Mouse (Mus musculus) left cerebral cortex, adult 9 months (tissue): Measurements from ENCODE around the gene Stat5b.
"Not testable (repeated sequence)": the region's sequence is repeated elsewhere in the genome, so short reads cannot be mapped to it uniquely, and the experiment has no call there.

Experiments used
- DNase-seq, 2 experiments: peaks; one replicate each; pipeline ENCODE4 v3.0.0; 2022; ENCODE audit warnings: low spot score in 2 of 2

Gene Stat5b

DNA sequence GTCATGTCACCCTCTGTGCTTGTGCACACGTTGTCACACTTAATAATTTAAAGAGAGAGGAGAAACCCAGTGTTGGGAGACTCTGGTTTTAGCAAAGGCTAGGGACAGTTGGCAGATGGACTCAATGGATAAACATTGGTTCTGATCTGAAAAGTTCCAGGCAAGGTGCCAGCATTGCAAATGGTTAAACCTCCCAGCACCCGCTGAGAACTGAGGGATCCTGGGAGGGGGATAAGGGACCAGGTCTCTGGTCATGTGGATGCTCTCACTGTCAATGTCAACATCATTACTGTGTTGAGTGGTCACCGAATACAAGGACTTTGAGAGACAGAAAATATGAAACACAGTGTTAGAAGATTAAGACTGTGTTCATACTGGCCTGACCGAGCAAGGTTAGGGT, 33.7 kb downstream of the Stat5b start:
- DNase-seq: no peak

- DNase-seq: no peak
Observed at GRCm38 (mm10) chr11:100816342-100816741, 34.2 kb downstream of the Stat5b start.

DNA sequence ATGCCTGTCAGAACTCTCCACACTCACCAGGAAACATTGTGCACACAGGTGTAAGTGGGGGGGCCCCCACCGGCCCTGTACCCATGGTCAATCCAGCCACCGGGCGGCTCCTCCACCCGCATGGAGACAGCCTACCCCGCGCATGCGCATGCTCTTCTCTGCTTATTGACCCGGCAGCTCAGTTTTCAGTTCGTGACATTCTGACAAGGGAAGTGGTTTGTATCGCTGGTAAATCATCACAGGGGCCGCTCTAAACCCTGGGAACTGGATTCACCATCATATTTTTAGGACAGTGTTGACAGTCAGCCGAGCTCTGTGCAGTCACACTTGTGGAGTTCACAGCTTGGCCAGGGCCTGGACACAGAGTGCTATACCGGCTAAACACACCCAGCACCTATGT, 36.0 kb downstream of the Stat5b start:
- DNase-seq: no peak

GRCm38 (mm10) chr11:100811132-100811531, 39.4 kb downstream of the Stat5b start:
- DNase-seq: no peak

- DNase-seq: no peak
Observed at GRCm38 (mm10) chr11:100810516-100810915, 40.0 kb downstream of the Stat5b start.

GRCm38 (mm10) chr11:100806380-100807305, 43.9 kb downstream of the Stat5b start:
- DNase-seq: no peak

DNA sequence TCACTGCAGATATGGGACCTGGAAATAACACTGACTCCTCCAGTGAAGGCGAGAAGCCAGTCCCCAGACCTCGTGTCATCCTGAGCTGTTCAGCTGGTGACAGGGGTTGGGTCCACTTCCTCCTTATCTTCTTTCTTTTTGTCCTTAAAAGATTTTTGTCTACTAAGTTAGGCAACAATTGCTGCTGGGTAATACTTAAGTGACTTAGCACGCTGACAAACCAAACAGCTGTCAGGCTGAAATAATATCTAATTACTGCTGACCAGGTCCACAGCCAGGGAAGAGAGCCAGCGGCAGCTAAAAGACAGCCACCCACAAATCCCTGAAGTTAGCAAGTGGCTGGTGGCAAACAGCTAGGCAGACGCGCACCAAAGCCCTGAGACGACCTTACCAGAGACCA, 45.0 kb downstream of the Stat5b start:
- no peak for DNase-seq

DNA sequence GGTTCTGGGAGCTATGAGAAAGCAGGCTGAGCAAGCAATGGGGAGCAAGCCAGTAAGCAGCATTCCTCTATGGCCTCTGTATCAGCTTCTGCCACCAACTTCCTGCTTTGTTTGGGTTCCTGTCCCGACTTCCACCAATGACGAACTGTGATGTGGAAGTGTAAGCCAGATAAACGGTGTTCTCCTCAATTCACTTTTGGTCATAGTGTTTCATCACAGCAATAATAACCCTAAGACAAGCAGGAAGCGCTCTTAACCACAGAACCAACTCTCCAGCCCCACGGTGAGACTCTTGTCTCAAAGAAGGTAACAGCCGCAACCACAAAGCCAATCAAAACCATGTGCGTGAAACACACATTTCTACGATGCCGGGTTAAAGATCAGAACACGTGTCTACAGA, 46.1 kb downstream of the Stat5b start:
- DNase-seq: no peak

GRCm38 (mm10) chr11:100799426-100799825, 51.1 kb downstream of the Stat5b start:
- DNase-seq: no peak

GRCm38 (mm10) chr11:100796585-100796984, 53.9 kb downstream of the Stat5b start:
- no peak for DNase-seq

DNA sequence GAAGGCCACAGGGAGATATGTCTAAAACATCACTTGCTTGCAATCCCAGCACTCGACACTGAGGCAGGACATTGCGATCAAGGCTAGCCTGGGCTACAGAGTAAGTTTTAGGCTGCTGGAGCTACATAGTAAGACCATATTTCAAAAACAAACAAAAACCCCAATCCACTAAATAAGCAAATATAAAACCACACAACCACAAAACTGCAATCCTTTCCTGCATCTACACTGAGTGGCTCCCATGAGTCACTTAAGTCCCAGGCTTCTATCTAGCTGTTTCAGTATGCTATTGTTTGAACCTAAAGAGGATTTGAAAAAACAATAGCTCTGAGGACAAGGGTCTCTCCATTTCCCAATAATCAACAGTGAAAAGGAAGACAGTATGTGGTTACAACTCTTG, 55.1 kb downstream of the Stat5b start:
- no peak for DNase-seq

DNA sequence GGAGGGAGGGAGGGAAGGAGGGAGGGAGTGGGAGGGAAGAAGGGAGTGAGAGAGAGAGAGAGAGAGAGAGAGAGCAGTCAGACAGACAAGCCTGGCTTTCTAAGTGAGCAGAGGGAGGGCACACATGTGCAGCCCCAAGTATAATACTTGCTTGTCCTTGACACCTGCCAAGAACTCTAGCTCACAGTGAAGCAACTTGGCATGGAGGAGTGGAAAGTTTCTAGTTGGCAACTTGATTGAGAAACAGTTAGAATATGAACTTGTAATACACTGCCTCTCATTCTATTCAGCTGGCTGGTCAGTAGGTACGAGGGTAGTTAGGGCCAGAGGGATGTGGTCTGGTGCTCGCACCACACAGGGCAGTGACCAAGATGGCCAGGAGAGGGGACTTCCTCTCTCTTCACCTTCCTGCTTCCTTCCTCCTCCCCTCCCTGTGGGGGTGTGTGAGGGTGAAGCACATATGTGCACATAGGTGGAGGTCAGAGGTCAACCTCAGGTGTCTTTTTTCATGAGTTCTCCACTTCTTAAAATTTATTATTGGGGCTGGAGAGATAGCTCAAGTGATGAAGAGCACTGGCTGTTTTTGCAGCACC, 59.0 kb downstream of the Stat5b start:
- DNase-seq: no peak

DNA sequence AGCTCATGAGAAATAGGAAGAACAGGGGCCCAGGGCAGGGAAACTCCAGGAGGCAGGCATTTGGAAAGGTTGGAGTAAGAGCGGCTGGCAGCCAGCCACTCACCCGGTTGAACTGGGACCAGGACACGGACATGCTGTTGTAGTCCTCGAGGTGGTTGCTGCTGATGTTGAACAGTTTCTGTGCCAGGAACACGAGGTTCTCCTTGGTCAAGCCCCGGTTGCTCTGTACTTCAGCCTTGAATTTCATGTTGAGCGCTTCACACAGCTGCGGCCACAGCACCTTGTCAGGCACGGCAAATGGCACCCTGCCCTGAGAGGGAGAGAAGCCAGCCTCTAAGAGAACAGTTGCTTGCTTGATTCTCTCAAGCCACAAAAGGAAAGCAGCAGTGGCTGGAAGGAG, 59.9 kb downstream of the Stat5b start:
- DNase-seq: not testable (repeated sequence)

- DNase-seq: no peak
Observed at GRCm38 (mm10) chr11:100789702-100790101, 60.8 kb downstream of the Stat5b start.

DNA sequence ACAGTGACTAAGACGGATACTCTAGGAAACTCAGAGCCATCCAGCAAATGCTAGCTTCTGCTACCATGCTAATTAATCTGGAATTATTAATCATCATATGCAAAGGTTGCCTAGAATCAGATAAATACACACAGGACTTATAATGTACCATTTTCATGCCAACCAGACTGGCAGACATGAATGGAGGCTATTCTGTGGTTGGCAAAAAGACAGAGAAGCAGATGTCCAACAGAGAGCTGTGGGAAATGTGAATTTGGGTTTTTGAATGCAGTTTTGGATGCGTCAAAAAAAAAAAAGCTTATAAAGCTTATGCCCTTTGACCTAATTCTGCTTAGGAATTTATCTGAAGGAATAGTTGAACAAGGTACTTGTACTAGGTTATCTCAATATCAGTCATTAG, 64.8 kb downstream of the Stat5b start:
- DNase-seq: no peak

DNA sequence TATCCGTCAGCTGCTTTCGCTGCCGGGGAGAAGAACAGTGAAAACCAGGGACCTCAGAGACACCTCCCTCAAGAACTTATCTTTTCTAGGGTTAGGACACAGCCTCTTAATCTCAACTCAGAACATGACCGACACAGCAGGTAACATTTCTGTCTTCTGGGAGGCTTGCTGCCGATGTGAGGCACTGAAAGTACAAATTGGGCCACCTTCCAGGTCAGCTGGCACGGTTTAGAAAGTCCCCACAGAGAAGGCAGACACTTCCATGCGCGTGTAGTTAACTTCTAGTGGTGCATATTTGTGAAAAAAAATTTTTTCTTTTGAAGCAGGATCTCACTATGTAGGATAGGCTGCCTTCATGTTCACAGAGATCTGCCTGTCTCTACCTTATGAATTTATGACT, 66.2 kb downstream of the Stat5b start:
- no peak for DNase-seq

DNA sequence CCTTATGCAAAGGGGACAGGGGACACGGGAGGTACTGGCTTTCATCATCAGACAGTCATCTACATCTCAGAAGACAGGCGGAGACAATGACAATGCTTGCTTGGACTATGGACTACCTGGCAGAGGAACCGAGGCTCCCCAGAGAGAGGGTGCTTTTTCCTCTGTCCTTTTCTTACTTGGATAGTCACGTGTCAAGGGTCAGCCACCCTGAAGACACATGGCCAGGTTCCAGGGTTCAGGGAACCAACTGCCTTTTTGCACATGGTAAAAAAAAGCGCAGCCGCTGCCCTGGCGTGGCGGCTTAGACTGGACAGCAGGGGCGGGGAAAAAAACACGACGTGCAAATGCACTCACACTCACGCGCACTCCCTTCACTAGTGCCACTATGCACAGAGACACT, 68.0 kb downstream of the Stat5b start:
- DNase-seq: no peak

DNA sequence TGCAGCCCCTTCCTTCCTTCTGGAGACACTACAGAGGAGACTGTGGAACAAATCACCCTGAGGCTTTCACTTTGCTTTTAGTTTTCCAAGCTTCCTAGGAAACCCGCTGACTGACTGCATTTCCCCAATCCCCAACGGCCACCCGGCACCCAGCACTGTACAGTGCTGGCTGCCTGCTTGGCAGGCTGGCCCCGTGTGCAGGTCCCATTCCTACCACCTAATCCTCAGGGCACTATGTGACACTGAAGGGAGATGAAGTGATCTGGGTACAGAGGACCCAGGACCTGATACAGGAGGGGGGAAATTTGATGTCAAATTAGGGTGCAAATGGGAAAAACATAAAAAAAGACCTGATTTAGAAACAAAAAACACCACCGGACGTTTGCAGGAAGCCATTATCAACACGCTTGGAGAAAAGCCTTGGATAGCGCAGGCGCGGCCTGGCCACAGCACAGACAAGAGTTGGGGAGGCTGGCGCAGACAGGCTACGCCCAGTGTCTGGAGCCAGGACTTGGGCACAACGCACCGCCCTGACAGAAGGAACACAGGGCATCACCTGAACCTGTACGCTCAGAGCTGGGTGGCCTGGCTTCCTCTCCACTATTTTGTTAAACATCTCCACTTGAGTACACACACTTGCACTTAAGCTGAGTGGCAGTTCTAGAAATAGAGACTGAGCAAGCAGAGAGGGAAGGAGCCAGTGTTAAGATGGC, 68.6 kb downstream of the Stat5b start:
- no peak for DNase-seq

GRCm38 (mm10) chr11:100780247-100780646, 70.3 kb downstream of the Stat5b start:
- no peak for DNase-seq

DNA sequence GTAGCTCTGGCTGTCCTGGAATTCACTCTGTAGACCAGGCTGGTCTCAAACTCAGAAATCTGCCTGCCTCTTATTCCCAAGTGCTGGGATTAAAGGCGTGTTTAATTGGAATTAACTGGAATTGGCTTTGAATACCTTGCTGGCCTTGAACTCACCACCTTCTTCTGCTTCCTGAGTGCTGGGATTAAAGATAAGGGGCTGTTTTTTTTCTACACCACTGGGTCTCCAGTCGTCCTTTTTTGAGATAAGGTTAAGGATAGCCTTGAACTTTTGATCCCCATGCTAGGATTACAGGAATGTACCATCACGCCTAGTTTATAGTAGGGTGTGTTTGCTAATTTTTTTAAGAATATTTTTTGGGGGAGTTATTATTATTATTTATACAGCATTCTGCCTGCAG, 72.5 kb downstream of the Stat5b start:
- no peak for DNase-seq

DNA sequence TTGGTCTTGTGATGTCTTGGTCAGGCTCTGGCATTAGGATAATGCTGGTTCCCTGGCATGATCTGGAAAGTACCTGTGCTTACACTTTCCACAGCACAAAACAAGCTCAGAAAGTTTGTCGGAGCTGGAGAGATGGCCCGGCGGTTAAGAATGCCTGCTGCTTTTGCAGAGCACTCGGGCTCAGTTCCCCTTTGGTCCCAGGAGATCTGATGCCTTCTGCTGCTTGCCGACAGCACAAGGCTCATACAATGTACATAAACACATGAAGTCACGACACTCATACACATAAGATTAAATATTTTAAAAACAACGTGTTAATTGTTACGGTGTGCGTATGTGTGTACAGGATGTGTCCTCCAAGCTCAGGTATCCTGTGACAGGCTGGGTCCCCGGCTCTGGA, 74.6 kb downstream of the Stat5b start:
- DNase-seq: no peak

GRCm38 (mm10) chr11:100774261-100774660, 76.3 kb downstream of the Stat5b start:
- no peak for DNase-seq
